In the genomic region with DNA sequence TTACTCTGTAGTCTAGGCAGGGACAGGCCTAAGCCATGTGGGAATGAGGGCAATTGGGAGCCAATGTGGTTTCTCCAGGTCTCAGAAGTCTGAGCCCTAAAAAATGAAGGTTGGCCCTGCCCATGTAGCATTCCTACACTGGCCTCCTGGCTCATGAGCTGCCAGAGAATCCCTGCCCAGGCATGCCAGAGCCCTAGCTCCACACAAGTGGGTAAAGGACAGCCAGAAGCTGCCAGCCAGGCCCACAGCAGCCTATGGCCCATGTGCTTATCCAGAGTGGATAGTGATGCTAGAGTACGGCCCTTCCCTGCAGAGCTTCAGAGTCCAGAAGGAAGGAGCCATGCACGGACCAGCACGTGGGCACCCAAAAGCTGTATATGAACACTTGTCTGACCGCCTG, we compare ENCODE assay signal across 23 mouse cellular contexts.
"Had no signal": no experiment of that assay in that cellular context is flagged by ENCODE, and none has a peak within 500 bp of the region (broad histone marks: within the 10 kb centered on the region; RNA-seq: fewer than 3 reads in every experiment).

No protein-coding gene starts in this region.

- H3K36me3 ChIP-seq: kidney, embryonic 15.5 days; liver, embryonic 15.5 days; midbrain, embryonic 12.5 days; neural tube, embryonic 12.5 days; neural tube, embryonic 15.5 days had no signal

- H3K4me2 ChIP-seq: kidney, embryonic 15.5 days; limb, embryonic 12.5 days; liver, embryonic 11.5 days; liver, embryonic 15.5 days; midbrain, embryonic 12.5 days; neural tube, embryonic 12.5 days; neural tube, embryonic 15.5 days had no signal

- ATAC-seq: intestine, postnatal 0 days had no signal

- H3K27me3 ChIP-seq: neural tube, embryonic 12.5 days had no signal

- H3K27ac ChIP-seq: kidney, embryonic 15.5 days; left cerebral cortex, adult 2 months; limb, embryonic 12.5 days; liver, embryonic 15.5 days; midbrain, embryonic 12.5 days; neural tube, embryonic 12.5 days; neural tube, embryonic 15.5 days; stomach, postnatal 0 days had no signal

- DNase-seq: kidney, adult 2 months; kidney, postnatal 10 days; kidney, postnatal 36 days; layer of hippocampus, postnatal 36 days; lung, adult 2 months; lung, postnatal 14 days; lung, postnatal 4 days; right cerebral cortex, adult 18-20 months; right cerebral cortex, postnatal 14 days; right cerebral cortex, postnatal 4 days; thymus, adult 2 months; thymus, postnatal 14 days; thymus, postnatal 4 days had no signal

- H3K9ac ChIP-seq: kidney, embryonic 15.5 days; limb, embryonic 12.5 days; liver, embryonic 15.5 days; midbrain, embryonic 12.5 days; neural tube, embryonic 12.5 days; neural tube, embryonic 15.5 days had no signal

- H3K9me3 ChIP-seq: kidney, embryonic 15.5 days; limb, embryonic 12.5 days; liver, embryonic 15.5 days; midbrain, embryonic 12.5 days; neural tube, embryonic 12.5 days; neural tube, embryonic 15.5 days had no signal

- H3K4me3 ChIP-seq: kidney, embryonic 15.5 days; left cerebral cortex, adult 2 months; limb, embryonic 12.5 days; liver, embryonic 15.5 days; midbrain, embryonic 12.5 days; neural tube, embryonic 12.5 days; neural tube, embryonic 15.5 days had no signal
